Mouse (Mus musculus) heart, postnatal 25 days (tissue): ENCODE data around the gene Scpep1. TPM values are rescaled to one million over a fixed set of nuclear protein-coding genes. Genes with fewer than 3 reads are reported as not detected.
"Not testable (repeated sequence)": the region's sequence is repeated elsewhere in the genome, so short reads cannot be mapped to it uniquely, and the experiment has no call there.

Experiments used
- DNase-seq: peaks from one replicate; pipeline ENCODE4 v3.0.0; 2022; ENCODE audit warnings: low spot score
- intact Hi-C: fragments of 180-260 bp; cut with DNase I; formaldehyde crosslinking; loops from one replicate; pipeline ENCODE4 v1.15.1; 2025
- total RNA-seq, 2 experiments: library from RNA; stranded (reverse); gene quantifications; 2 replicates each; pipeline ENCODE4 v1.2.3; 2021

Gene Scpep1
- 10 to 100 TPM; 16.8 to 20.3 TPM for total RNA-seq

GRCm38 (mm10) chr11:88955217-88955969, at the start of gene Scpep1:
Scpep1 (minus strand) TSS chr11:88955465.
- DNase-seq, result peak; percentile 94
- intact Hi-C loops, result loop anchor here (2.0 to 5.0 kb wide), 3 partner anchors 48 to 107 kb away; partner anchors contain the start of gene Akap1

DNA sequence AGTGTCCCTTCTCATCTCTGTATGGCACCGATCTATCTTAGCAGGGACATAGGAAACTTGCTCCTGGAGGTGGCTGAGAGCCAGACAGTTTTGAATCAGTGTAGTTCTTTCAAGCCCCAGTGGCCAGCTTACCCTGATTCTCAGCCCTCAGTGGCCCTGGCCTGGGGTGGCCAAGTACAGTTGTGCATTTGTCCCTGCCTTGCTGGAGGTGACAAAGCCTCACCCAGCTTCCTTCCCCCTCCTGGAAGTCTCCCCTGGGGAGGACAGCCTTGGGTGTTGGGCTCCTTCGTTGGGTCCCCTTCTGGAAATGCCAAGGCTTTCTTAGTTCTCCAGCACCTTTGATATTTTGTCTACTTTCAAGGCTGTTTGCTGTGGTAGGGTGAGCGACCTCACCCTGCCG, 48.5 kb upstream of the Scpep1 start:
- intact Hi-C loops, result loop anchor here (2.0 kb wide), 1 partner anchor 19 kb away; no protein-coding TSS in a partner anchor
- DNase-seq, result no peak

GRCm38 (mm10) chr11:89003078-89003477, 47.8 kb upstream of the Scpep1 start:
- no peak for DNase-seq
- intact Hi-C loops, result no loop called here

DNA sequence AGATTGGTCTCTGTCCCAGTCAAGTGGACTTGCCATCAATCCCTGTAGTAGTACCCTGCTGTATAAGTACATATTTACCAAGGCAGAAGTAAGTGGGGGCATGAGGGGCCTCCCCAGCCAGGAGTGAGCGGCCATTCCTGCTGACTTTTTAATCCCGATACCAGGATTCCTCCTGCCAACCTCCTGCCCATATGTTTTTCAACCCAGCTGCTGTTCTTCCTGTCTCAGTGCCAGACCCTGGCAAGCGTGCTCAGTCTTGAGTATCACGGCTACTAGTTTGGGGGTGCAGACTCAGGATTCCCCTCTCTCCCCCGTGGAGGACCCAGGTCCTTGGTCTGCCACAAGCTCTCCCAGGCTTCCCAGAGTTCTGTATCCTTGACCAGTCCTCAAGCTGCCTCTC, 47.4 kb upstream of the Scpep1 start:
- no peak for DNase-seq
- intact Hi-C loops, result no loop called here

DNA sequence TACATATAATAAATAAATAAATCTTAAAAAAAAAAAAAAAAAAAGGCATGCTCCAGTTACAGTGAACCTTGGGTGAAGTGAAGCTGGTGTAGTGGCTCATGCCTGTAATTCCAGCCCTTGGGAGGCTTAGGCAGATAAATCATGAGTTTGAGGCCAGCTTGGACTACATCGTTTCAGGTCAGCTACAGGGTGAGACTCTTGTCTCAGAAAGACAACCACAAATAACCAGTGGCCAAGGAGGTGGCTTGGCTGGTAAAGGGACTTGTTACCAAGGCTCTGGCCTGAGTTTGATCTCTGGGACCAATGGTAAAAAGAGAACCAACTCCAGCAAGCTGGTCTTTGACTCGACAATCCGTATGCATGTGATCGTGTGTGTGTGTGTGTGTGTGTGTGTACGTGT, 46.8 kb upstream of the Scpep1 start:
- intact Hi-C loops, result no loop called here
- DNase-seq, result no peak

GRCm38 (mm10) chr11:89001569-89001968, 46.3 kb upstream of the Scpep1 start:
- intact Hi-C loops, result loop anchor here (2.0 kb wide), 1 partner anchor 57 kb away; no protein-coding TSS in a partner anchor
- no peak for DNase-seq

DNA sequence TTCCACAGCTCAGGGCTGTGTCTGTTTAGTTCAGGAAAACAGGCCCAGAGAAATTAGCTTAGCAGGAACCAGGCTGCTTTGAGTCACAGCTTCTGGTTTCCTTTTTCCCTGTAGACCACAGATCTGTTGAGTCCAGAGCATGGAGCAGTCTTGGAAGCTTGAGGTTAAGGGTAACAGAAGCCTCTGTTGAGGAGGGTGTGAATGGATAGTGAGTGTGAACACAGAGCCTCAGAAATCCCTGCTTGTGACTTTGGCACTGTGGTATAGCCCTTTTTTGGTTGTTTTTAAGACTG, 45.2 kb upstream of the Scpep1 start:
- DNase-seq, result no peak
- intact Hi-C loops, result loop anchor here (2.0 kb wide), 1 partner anchor 58 kb away; no protein-coding TSS in a partner anchor

GRCm38 (mm10) chr11:88999723-89000526, 44.7 kb upstream of the Scpep1 start:
- DNase-seq, result no peak
- intact Hi-C loops, result loop anchor here (2.0 kb wide), 2 partner anchors 29 to 59 kb away; no protein-coding TSS in a partner anchor

DNA sequence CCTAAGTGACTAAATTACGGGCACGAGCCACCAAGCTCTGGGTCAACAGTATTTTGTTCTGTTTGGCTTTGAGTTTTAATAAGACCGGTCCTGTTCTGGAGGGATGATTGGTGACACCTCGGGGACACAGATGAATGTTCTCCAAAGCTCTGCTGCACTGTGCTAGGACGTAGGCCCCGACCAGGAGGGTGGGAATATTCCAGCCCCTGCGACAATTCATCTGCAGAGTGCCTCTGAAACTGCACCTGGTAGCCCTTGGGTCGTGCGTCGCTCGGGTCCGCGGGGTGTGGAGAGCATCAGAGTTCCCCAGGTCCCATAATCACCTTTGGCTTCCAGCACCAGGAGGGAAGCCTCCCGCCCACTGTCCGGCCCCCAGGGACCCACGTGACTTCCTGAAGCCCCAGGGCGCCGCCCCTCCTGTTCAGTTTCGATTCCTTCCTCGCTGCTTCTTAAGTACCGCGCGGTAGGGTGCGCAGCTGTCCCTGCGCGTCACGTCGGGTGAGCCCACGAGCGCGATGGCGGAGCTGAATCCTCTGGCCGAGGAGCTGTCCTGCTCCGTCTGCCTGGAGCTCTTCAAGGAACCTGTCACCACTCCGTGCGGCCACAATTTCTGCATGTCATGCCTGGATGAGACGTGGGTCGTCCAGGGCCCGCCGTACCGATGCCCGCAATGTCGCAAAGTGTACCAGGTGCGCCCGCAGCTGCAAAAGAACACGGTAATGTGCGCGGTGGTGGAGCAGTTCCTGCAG, 43.9 kb upstream of the Scpep1 start, which contains the start of gene Trim25:
Gene Trim25, plus strand, starts transcription at position 403 of the 749 bp plus-strand sequence.
- peak; percentile 90 for DNase-seq
- intact Hi-C loops, result loop anchor here (2.0 kb wide), 1 partner anchor 30 kb away; no protein-coding TSS in a partner anchor

DNA sequence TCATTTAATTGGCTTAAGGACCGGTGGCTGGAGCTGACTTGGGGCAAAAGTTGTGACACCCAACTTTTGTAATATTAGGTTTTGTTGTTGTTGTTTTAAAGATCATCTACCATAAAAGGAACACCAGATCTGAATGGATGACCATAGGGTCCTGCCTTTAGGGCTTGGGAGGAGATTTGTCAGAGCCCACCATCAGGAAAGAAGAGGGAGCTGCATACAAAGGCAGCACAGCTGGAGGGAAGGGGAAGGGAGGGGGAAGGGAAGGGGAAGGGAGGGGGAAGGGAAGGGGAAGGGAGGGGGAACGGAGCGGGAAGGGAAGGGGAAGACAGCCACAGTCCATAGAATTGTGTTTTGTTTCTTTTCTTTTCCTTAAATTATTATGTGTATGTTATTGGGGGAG, 43.1 kb upstream of the Scpep1 start:
- DNase-seq, result no peak
- intact Hi-C loops, result loop anchor here (2.0 kb wide), 1 partner anchor 30 kb away; no protein-coding TSS in a partner anchor

DNA sequence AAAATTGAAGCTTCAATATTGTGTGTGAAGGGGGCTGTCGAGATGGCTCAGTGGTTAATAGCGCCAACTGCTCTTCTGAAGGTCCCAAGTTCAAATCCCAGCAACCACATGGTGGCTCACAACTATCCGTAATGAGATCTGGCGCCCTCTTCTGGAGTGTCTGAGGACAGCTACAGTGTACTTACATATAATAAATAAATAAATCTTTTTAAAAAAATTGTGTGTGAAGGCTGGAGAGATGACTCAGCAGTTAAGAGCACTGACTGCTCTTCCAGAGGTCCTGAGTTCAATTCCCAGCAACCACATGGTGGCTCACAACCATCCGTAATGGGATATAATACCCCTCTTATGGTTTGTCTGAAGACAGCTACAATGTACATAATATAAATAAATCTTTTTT, 42.1 kb upstream of the Scpep1 start:
- DNase-seq, intact Hi-C loops: not testable (repeated sequence)

- intact Hi-C loops, result no loop called here
- DNase-seq, result peak; percentile 61
These were observed 41.2 kb upstream of the Scpep1 start for GRCm38 (mm10) chr11:88996427-88996826.

DNA sequence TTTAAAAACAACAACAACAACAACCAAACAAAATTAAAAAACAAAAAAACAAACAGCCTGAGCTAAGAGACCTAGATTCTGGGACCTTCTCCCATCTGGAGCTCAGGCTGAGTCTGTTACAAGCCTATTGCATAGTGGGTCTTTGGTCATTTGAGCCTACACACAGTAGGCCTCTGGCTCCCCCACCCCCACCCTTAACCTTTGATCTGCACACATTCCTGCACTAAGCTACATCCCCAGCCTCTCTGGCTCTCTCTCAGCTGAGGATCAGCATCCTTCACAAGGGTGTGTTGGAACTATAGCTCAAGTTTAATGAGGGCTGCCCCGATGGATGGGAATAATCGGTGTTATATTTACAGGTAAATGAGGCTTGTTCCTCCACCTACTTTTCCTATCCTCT, 40.4 kb upstream of the Scpep1 start:
- intact Hi-C loops, result no loop called here

GRCm38 (mm10) chr11:88994492-88994891, 39.2 kb upstream of the Scpep1 start:
- no peak for DNase-seq
- intact Hi-C loops, result loop anchor here (5.0 kb wide), 1 partner anchor 308 kb away; the partner anchor contains the start of gene Nog

More for the DNA sequence above, 40.4 kb upstream of the Scpep1 start:
- DNase-seq, result no peak

- peak; percentile 63 for DNase-seq
- intact Hi-C loops, result loop anchor here (5.0 kb wide), 1 partner anchor 309 kb away; the partner anchor contains the start of gene Nog
These were observed 38.4 kb upstream of the Scpep1 start for GRCm38 (mm10) chr11:88993625-88994024.

- intact Hi-C loops, result loop anchor here (5.0 kb wide), 1 partner anchor 309 kb away; the partner anchor contains the start of gene Nog
- no peak for DNase-seq
These were observed 37.9 kb upstream of the Scpep1 start for GRCm38 (mm10) chr11:88993186-88993585.

DNA sequence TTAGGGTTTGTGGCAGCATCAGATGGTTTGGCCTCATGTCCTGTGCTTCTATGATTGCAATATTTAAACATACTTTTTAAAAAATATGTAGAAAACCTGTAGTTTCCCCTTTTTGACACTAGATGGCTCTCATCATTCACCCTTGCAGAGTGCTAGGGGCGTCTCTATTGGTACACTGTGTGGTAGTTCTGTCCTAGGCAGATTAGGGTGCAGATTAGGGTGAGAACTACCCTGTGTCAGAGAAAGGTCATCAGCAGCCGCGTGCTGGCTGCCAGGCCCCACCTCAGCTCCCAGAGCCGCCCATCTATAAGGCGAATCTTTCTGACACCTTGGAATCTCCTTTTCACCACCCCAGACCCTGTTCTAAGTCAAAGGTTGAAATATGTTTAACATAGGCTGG, 34.3 kb upstream of the Scpep1 start:
- no peak for DNase-seq
- intact Hi-C loops, result loop anchor here (1.0 to 10.0 kb wide), 2 partner anchors 50 to 175 kb away; no protein-coding TSS in a partner anchor

- DNase-seq, result no peak
- intact Hi-C loops, result loop anchor here (1.0 to 10.0 kb wide), 2 partner anchors 50 to 176 kb away; no protein-coding TSS in a partner anchor
These were observed 33.7 kb upstream of the Scpep1 start for GRCm38 (mm10) chr11:88988956-88989355.

DNA sequence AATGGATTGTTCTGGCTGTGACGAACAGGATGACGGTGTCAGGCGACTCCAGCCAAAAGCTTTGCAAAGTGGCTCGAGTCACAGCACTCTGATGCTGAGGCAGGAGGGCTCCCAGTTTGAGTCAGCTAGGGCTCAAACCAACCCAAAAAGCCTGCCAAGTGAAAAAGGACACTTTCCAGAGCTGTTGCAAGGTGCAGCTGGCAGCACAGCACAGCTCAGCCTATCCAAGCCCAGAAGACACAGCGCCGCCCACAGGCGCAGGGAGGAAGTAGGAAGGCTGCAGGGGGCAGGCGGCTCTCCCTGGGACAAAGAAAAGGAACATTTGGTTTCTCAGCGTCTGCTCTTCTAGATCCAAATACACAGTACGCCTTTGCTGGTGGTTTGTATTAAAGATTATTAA, 31.4 kb upstream of the Scpep1 start:
- intact Hi-C loops, result loop anchor here (10.0 kb wide), 1 partner anchor 178 kb away; no protein-coding TSS in a partner anchor
- no peak for DNase-seq
